Mouse (Mus musculus) intestine, embryonic 14.5 days (tissue): Measurements from ENCODE around the gene Gm17268. TPM values are rescaled to one million over a fixed set of nuclear protein-coding genes. Genes with fewer than 3 reads are reported as not detected.

ENCODE experiments used
- ATAC-seq: fragments of 200-750 bp; cut with Nextera tagmentation; replicated peaks from 2 replicates; pipeline ENCODE4 v1.8.0; 2017; ENCODE audit warnings: low read depth, moderate number of reproducible peaks, moderate TSS enrichment, moderate library complexity; ENCODE audit not compliant: low FRiP score, low TSS enrichment
- DNase-seq: peaks from one replicate; pipeline ENCODE4 v3.0.0-alpha.2; 2018; ENCODE audit warnings: low spot score
- H3K27ac ChIP-seq: fragments of 300-500 bp; sonication (generic); 2 replicates; pipeline ENCODE4 v1.5.1; 2014; ENCODE audit warnings: low read depth, mild to moderate bottlenecking, control low read depth
- H3K27me3 ChIP-seq: fragments of 300-500 bp; sonication (generic); replicated peaks from 2 replicates; pipeline ENCODE4 v1.6.1; 2014; ENCODE audit warnings: low read length, control low read depth; ENCODE audit not compliant: control insufficient read depth, insufficient read depth
- H3K36me3 ChIP-seq: fragments of 300-500 bp; sonication (generic); 2 replicates; pipeline ENCODE4 v1.6.1; 2014; ENCODE audit warnings: low read length, control low read depth; ENCODE audit not compliant: control insufficient read depth, insufficient read depth
- H3K4me1 ChIP-seq: fragments of 300-500 bp; sonication (generic); replicated peaks from 2 replicates; pipeline ENCODE4 v1.6.1; 2014; ENCODE audit warnings: low read length, control low read depth, mixed read lengths; ENCODE audit not compliant: control insufficient read depth, insufficient read depth
- H3K4me2 ChIP-seq: fragments of 300-500 bp; sonication (generic); 2 replicates; pipeline ENCODE4 v1.6.1; 2014; ENCODE audit warnings: low read length
- H3K4me3 ChIP-seq: fragments of 300-500 bp; sonication (generic); 2 replicates; pipeline ENCODE4 v1.5.1; 2014; ENCODE audit warnings: low read depth, low read length, control low read depth, mixed read lengths
- H3K9ac ChIP-seq: fragments of 300-500 bp; sonication (generic); 2 replicates; pipeline ENCODE4 v1.6.1; 2014; ENCODE audit warnings: mild to moderate bottlenecking, low read length
- H3K9me3 ChIP-seq: fragments of 300-500 bp; sonication (generic); 2 replicates; pipeline ENCODE4 v1.6.1; 2016; ENCODE audit warnings: low read length, control low read depth; ENCODE audit not compliant: control insufficient read depth
- WGBS: fragments of 180-500 bp; shearing (Covaris S2); extraction: QIAGEN DNeasy Blood & Tissue Kit; methylation state at CpG from one replicate; pipeline ENCODE4 v1.1.7; 2014; 5-methylcytosine and 5-hydroxymethylcytosine counted together
- polyA plus RNA-seq: library from polyadenylated mRNA; unstranded; fragments of >200 nt; fragmentation: Nextera tagmentation; extraction: Ambion mirVana; gene quantifications from 2 replicates; pipeline ENCODE4 v1.2.1, GENCODE M21; 2014

Gm17268 gene
- polyA plus RNA-seq = not detected in 2 replicates

DNA sequence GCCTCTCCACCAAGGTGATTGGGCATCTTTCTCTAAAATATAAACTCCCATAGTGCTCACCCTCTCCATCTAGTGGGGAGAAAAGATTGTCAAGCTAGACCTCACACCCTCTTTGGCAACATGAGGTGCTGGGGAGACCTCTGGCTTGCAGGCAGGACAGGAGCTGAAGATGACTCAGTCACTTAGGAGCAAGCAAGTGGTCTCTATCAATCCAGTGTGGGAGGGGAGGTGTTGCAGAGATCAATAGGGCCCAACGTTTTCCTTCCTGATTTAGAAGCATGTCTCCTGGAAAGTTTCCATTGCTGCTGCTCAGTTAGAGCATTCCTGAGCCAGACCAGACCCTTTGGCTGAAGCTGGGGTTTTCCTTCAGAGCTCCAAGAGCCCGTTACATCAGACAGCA lies at the start of gene Gm17268:
Gm17268 (minus strand) TSS at position 28 of the 400 bp plus-strand sequence.
- H3K9ac ChIP-seq = no peak within 1 kb of the TSS
- no peaks in the 10 kb centered on the region for H3K36me3 ChIP-seq
- H3K27me3 ChIP-seq = no peaks in the 10 kb centered on the region
- DNase-seq (peak; percentile 59), ATAC-seq (no peak)
- no peaks in the 10 kb centered on the region for H3K9me3 ChIP-seq
- peaks cover 1% of the 10 kb centered on the region; the same call in 1 of the 2 replicates for H3K4me1 ChIP-seq
- WGBS = 27% methylated on average over 2 of the region's 2 CpGs
- H3K4me3 ChIP-seq = no peak within 1 kb of the TSS
- H3K27ac ChIP-seq = peak within 1 kb of the TSS; percentile 5; the same call in 1 of the 2 replicates
- no peak within 1 kb of the TSS for H3K4me2 ChIP-seq

DNA sequence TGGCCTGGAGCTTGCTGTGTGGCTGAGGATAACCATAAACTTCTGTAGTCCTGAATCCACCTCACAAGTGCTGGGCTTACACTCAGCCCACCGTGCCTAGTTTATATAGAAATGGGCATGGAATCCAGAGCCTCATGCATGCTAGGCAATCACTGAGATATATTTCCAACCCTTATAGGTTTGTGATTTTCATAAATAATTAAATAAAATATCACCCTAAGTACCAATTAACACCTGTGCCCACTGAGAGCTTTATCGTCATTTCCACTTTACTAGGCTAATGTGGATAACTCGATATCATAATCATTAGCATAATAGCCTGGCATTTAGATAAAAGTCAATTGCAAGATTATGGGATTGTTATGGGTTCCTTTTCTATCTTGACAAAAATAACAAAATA lies 46.0 kb upstream of the Gm17268 start:
- Histone ChIP-seq H3K36me3 (no peaks in the 10 kb centered on the region), H3K9me3 (no peaks in the 10 kb centered on the region), H3K27ac (no peak overlapping the region), H3K27me3 (no peaks in the 10 kb centered on the region), H3K9ac (no peak overlapping the region), H3K4me1 (no peaks in the 10 kb centered on the region), H3K4me2 (no peak overlapping the region), H3K4me3 (no peak overlapping the region)
- 93% methylated on average over 3 of the region's 3 CpGs for WGBS
- DNase-seq (no peak), ATAC-seq (no peak)

DNA sequence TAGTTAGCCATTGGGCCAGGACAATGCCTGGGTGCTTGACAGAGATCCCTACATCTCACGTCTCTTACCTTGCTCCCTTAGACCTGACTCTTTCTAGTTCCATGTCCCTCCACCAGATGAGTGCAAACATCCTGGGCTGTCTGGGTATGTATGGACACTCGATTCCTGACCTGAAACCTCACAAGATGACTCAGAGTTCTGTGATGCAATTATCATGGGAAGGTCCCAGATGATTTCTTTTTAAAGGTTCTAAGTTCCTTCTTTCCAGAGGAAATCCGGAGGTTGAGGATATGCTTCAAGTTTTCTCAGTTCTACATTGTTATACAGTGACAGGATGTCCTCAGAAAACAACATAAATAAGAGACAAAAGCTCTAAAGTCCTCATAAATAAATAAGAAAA lies 42.5 kb upstream of the Gm17268 start:
- no peaks in the 10 kb centered on the region for H3K9me3 ChIP-seq
- no peak overlapping the region for H3K4me3 ChIP-seq
- DNase-seq (no peak), ATAC-seq (no peak)
- H3K27me3 ChIP-seq = no peaks in the 10 kb centered on the region
- 75% methylated on average over 3 of the region's 3 CpGs for WGBS
- H3K4me2 ChIP-seq = no peak overlapping the region
- H3K9ac ChIP-seq = no peak overlapping the region
- no peaks in the 10 kb centered on the region for H3K36me3 ChIP-seq
- H3K4me1 ChIP-seq = no peaks in the 10 kb centered on the region
- H3K27ac ChIP-seq = no peak overlapping the region

DNA sequence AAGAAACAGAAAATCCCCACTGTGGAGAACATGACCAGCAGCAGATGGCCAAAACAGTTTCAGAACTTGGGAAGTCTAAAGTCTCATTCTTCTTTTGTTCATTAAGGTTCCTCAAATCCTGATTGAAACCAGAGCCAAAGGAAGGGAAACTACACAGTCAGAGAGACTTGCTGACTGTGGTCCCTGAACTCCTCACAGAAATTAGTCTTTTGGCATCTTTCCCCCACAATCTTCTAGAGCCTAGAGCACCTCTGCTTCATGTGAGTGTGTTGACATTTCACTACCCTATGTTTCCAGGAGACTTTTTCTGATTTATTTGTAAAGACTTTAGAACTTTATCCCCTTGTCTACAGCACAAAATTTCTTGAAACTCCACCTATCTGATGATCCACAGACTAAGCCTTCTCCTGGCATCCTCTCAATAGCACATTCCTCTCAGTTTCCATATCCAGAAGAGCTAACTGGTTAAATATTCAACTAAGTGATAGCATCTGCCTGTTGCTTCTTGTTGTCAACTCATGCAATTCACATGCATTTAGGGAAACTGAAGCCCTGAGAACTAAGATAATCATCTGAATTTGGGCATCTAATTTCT lies 39.9 kb upstream of the Gm17268 start:
- Histone ChIP-seq H3K4me1 (no peaks in the 10 kb centered on the region), H3K9ac (no peak overlapping the region), H3K9me3 (no peaks in the 10 kb centered on the region), H3K4me2 (no peak overlapping the region), H3K27ac (0 out of 2 replicates have a peak overlapping the region, but pooled peaks have one; percentile 5), H3K36me3 (no peaks in the 10 kb centered on the region), H3K27me3 (no peaks in the 10 kb centered on the region), H3K4me3 (no peak overlapping the region)
- ATAC-seq (no peak), DNase-seq (no peak)

DNA sequence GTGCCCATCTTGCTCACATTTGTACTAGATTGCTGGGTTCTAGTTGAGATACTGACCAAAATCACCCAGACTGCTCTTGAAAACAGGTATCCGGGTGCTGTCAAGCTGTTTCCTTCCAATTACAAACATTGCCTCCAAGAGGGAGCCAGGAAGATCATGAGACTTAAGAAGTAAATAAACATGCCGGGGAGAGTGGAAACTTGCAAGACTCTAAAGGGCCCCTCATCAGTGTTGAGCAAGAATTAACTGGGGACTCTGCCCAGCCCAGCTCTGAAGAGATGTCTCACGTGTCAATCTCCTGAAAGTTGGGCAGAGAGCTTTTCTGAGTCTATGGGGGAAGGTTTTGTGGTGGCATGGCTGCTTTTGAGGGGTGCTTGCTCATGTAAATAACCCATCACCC lies 38.7 kb upstream of the Gm17268 start:
- H3K27ac ChIP-seq = no peak overlapping the region
- WGBS = 54% methylated on average over 3 of the region's 3 CpGs
- no peaks in the 10 kb centered on the region for H3K27me3 ChIP-seq
- H3K9me3 ChIP-seq = no peaks in the 10 kb centered on the region
- no peak for ATAC-seq
- no peak overlapping the region for H3K4me3 ChIP-seq
- H3K4me1 ChIP-seq = no peaks in the 10 kb centered on the region
- H3K4me2 ChIP-seq = no peak overlapping the region
- H3K36me3 ChIP-seq = no peaks in the 10 kb centered on the region
- no peak overlapping the region for H3K9ac ChIP-seq
- DNase-seq = no peak

DNA sequence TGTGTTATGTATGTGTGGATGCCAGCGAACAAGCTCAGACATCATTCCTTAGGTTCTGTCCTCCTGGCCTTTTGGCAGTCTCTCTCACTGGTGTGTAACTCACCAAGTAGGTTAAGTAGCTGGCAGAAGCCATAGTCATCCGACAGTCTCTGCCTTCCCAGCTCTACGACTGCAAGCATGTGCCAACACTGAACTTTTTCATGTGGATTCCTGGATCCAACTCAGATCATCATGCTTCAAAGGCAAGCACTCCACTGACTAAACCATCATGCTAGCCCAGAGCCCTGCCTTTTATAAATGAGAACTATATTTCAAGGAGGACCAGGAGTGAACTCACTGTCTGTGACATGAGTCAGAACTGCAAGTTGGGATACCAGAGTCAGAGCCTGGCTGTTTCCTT lies 35.3 kb upstream of the Gm17268 start:
- Histone ChIP-seq H3K36me3 (no peaks in the 10 kb centered on the region), H3K4me1 (no peaks in the 10 kb centered on the region), H3K9ac (no peak overlapping the region), H3K4me3 (no peak overlapping the region), H3K27ac (no peak overlapping the region), H3K27me3 (no peaks in the 10 kb centered on the region), H3K4me2 (no peak overlapping the region), H3K9me3 (no peaks in the 10 kb centered on the region)
- no peak for ATAC-seq
- peak; percentile 7 for DNase-seq
- WGBS = 87% methylated on average over 3 of the region's 3 CpGs

DNA sequence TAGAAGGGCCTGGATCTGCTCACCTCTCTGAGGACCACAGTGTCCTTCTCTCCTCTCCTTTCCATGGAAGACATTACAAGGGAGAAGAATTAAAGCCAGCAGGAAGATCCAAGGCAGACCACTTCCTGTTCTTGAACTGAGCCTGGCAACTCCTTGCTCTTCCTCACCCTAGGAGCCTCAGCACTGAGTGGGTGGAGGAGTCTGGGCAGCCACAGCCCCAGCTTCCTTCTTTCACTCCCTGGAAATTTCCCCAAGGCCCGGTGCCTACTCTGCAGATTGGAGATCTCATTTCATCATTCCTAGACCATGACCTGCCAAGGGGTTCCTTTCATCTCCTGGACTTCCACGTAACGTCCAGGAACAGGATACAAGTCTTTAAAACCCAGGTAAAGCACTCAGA lies 34.6 kb upstream of the Gm17268 start:
- WGBS = 70% methylated on average over 3 of the region's 3 CpGs
- no peaks in the 10 kb centered on the region for H3K4me1 ChIP-seq
- DNase-seq = peak; percentile 35

DNA sequence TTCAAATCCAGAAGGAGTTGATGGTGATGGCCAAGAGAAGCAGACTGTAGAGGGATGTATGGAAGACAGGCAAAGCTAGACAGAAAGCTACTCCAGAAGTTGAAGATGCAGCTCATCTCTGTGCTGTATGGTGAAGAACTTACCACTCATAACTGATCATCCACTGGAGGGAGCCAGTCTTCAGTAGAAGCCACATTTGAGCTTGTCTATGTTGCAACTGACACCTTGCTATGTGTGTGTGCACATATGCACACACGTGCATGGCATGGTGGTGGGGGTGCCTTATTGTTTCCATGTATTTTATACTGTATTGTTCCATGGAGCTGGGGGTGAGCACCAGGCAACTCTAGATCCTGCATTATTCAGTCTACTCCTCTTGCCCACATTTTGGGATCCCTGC lies 34.0 kb upstream of the Gm17268 start:
- Histone ChIP-seq H3K27me3 (no peaks in the 10 kb centered on the region), H3K4me3 (no peak overlapping the region), H3K27ac (no peak overlapping the region), H3K9ac (no peak overlapping the region), H3K4me1 (no peaks in the 10 kb centered on the region), H3K36me3 (no peaks in the 10 kb centered on the region), H3K9me3 (no peaks in the 10 kb centered on the region), H3K4me2 (no peak overlapping the region)
- DNase-seq = no peak
- no peak for ATAC-seq
- 86% methylated on average over 1 of the region's 1 CpGs for WGBS

More for the DNA sequence above, 34.6 kb upstream of the Gm17268 start:
- no peak for ATAC-seq
- no peak overlapping the region for H3K9ac ChIP-seq
- no peaks in the 10 kb centered on the region for H3K27me3 ChIP-seq
- no peaks in the 10 kb centered on the region for H3K9me3 ChIP-seq
- no peak overlapping the region for H3K27ac ChIP-seq
- H3K36me3 ChIP-seq = no peaks in the 10 kb centered on the region
- H3K4me3 ChIP-seq = no peak overlapping the region
- H3K4me2 ChIP-seq = no peak overlapping the region

DNA sequence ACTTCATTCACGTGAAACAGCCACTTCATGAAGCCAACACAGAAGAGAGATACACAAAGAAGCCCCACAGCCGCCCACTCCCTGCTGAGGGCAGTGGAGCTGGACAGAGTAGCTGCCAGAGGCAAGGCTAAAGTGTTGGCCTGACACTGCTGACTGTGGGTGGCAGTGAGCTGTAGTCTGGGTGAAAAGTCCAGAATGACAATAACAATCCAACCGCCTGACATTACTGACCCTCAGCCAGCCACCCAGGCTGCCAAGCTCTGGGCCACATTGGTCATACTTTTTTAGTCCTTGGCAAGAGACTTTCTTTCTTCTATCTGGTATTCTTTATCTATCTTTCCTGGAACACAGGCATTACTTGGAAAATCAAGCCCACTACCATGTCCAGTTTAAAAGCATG lies 32.7 kb upstream of the Gm17268 start:
- Histone ChIP-seq H3K4me2 (no peak overlapping the region), H3K27ac (no peak overlapping the region), H3K9me3 (no peaks in the 10 kb centered on the region), H3K4me1 (no peaks in the 10 kb centered on the region), H3K9ac (no peak overlapping the region), H3K36me3 (no peaks in the 10 kb centered on the region), H3K27me3 (no peaks in the 10 kb centered on the region), H3K4me3 (no peak overlapping the region)
- WGBS = 80% methylated on average over 3 of the region's 3 CpGs
- no peak for ATAC-seq
- no peak for DNase-seq
